Mouse (Mus musculus) cerebellum, postnatal 36 days (tissue): ENCODE measurements at regions not wholly inside any gene's neighbourhood (a gene's known extent, or its start where the extent isn't known, plus 50 kb on each side); places are given as distances from the start of the nearest gene placed in this dataset.

Experiments used
- DNase-seq, 2 experiments: peaks; one replicate each; pipeline ENCODE4 v3.0.0; 2021 to 2022; ENCODE audit warnings: mixed read lengths in 2 of 2

DNA sequence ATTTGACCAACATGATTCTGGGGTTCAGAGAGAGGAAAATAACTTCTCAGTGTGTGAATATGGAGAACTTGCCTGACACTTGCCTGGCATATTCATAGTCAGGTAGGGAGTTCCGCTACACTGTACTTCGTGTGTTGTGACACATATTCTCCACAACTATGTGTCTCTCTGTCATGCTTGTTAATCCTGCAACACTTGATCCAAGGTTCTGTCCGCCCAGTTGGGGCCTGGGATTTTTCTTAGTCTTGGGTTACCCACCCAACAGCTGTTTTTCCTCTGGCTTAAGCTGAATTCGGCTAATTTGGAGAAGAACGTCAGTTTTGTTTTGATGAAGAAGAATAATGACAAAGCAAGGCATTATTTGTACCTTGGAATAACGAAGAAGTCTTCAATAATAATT, 168.8 kb upstream of the Tnp1 start:
- DNase-seq: no peak

DNA sequence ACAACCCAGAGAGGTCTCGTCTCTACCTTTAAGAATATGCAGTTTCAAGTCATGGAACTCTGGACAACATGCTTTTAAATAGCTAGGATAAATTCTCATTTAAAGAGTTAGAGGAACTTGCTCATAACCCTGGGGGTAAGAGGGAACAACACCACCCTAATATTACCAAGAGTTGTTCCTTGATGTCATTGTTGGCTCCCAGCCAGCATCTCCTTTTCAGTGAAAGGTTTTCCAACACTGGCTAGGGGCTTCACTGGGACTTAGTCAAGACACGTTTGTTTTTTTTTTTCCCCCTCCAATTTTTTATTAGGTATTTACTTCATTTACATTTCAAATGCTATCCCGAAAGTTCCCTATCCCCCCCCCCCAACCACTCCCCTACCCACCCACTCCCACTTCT, 163.1 kb upstream of the Tnp1 start:
- no peak for DNase-seq

DNA sequence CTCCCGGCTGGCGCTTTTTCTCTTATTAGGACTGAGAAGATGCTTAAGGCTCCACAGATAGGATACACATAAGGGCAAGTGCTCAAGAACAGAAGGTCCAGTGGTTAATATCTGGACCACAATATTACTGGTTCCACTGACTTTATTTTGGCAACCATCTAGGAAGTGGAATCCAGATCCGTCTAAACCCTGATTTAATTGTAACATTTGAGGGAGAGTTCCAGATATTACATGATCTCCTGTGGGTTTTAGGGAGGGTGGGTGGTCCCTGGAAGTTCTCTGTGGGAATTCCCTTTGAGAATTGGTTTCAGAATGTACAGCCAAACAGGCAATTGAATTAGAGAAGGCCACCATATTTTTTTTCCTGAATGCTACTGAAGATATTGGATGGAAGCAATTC, 161.4 kb upstream of the Tnp1 start:
- no peak for DNase-seq

GRCm38 (mm10) chr1:73170668-73171008, 154.9 kb upstream of the Tnp1 start:
- no peak for DNase-seq

GRCm38 (mm10) chr1:73169929-73170667, 154.4 kb upstream of the Tnp1 start:
- no peak for DNase-seq

DNA sequence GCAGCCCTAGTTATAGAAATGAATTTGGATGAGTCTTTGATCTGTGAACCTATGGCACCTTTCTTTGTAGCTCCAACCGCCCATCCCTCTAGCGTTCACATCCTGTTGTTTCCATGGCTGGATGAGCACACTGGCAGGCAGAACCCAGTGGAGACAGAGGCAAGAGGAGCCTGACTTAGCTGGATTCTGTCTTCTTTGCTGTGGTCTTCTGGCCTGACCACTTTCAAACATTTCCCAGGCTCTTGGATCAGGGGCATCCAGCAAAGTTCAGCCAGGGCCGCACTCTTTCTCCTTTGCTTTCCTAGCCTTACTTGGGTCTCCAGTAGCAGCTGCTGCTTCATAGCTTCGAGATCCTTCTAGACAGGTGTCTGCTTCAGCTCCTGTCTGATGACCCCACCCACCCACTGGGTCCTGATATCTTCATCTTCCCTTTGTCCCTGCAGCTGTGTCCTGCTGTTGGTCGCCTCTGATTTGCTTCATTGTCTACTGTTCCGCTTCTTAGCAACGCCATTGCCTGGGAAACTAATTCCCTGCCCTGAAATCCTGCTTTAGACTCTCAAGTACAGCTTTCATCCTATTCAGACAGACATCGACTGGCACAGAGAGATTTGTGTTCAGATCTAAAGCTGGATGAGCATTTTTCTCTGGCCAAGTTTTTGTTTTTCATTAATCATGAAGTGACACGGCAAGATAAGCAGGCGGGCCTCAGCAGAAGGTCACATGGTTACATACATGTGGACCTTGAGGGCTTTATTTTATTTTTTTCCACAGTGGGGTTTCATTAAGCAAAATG, 153.6 kb upstream of the Tnp1 start:
- no peak for DNase-seq

GRCm38 (mm10) chr1:73160199-73160598, 144.5 kb upstream of the Tnp1 start:
- DNase-seq: no peak

DNA sequence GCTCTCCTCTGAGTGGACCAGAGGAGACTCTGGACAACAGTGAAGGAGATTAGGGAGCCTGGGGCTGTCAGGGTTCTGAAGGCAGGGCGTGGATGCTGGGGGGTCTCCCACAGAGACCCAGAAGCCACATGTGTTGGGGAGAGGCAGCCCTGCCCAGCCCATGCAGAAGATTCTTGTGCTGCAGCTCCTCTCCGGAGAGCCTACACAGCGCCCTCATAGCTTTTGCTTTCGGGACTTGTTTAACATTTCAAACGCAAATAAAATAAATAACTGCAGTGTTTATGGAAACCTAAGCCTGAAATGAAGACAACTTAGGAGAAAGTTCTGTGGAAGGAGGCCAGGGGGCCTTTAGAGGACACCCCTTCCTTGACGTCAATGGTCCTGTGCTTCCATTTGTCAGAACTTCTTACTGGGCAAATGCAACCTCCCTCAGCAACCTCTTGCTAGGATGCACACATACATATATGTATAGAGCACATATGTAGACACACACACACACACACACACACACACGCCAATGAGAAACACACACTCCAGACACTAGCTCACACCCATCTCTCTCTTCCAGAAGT, 143.8 kb upstream of the Tnp1 start:
- no peak for DNase-seq

- DNase-seq: no peak
These were observed 137.9 kb upstream of the Tnp1 start for GRCm38 (mm10) chr1:73153438-73154097.

- no peak for DNase-seq
These were observed 134.2 kb upstream of the Tnp1 start for GRCm38 (mm10) chr1:73149926-73150325.

- no peak for DNase-seq
These were observed 127.1 kb upstream of the Tnp1 start for GRCm38 (mm10) chr1:73142845-73143244.

GRCm38 (mm10) chr1:73140557-73141345, 125.0 kb upstream of the Tnp1 start:
- no peak for DNase-seq

GRCm38 (mm10) chr1:73130215-73130861, 114.6 kb upstream of the Tnp1 start:
- DNase-seq: no peak

DNA sequence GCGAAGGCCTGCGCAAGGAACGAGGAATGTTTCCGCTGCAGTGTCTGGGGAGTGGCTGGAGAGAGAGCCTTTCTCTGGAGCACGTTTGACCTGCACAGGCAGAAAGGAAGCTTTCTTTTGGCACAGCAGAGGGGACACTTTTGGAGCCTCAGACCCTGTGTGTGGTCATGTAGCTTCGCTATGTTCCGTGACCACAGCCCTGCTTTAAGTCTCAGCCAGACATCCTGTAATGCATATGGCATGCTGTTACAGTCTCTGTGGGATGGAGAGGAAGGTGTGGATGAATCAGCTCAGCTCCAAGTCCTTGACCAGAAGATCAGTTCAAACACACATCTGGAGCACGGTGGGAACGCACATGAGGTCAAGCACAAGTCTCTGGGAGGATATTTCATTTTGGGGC, 107.3 kb upstream of the Tnp1 start:
- DNase-seq: no peak

GRCm38 (mm10) chr1:73118661-73119060, 103.0 kb upstream of the Tnp1 start:
- DNase-seq: no peak

DNA sequence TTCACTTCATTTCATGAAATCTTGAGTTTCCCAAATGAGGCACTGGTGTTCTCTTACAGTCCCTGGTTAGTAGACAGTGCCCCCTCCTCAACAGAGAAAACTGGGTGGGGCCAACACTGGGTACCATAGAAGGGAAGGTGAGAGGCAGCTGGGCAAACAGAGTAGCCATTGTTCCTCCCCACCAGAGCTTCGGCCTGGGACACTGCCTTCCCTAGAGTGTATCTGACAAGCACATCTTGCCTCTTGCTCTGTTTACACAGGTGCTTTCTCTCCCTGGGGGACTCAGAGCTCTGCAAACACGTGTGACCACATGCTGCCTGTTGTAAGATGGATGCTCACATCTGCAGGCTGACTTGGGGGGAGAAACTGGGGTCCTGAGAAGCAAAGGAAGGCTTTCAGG, 100.8 kb upstream of the Tnp1 start:
- DNase-seq: no peak

DNA sequence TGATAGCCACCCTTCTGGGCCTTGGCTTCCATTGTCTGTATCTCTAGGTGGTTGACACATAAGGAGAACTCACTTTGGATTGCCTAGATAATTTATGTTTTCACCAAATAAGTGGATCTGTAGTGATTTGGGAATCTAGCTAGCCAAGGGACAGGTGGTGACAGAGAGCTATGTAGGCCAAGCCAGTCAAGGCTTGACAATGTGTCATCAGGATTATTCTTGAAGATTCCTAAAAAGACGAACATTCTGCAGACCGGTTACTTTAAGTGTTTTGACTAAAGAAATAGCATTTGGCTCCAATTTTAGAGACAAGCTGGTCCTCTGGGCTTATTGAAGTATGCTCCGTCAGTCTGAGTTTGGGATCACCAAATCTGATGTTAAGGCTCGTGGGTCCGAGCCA, 100.1 kb upstream of the Tnp1 start:
- DNase-seq: no peak

GRCm38 (mm10) chr1:73113137-73113536, 97.4 kb upstream of the Tnp1 start:
- no peak for DNase-seq

GRCm38 (mm10) chr1:73112711-73113110, 97.0 kb upstream of the Tnp1 start:
- DNase-seq: no peak

- no peak for DNase-seq
These were observed 96.2 kb upstream of the Tnp1 start for GRCm38 (mm10) chr1:73111911-73112310.

- DNase-seq: no peak
These were observed 90.3 kb upstream of the Tnp1 start for GRCm38 (mm10) chr1:73105856-73106463.
